Mouse (Mus musculus) heart, postnatal 0 days (tissue): Measurements from ENCODE around the gene Ttc23.

Experiments used
- CTCF ChIP-seq: IDR thresholded peaks from 2 replicates; pipeline ENCODE4 v1.5.1; 2016; ENCODE audit warnings: antibody characterized with exemption, control low read depth, low read depth
- EP300 ChIP-seq: IDR thresholded peaks from 2 replicates; pipeline ENCODE4 v1.6.1; 2016; ENCODE audit warnings: antibody characterized with exemption, low read depth

DNA sequence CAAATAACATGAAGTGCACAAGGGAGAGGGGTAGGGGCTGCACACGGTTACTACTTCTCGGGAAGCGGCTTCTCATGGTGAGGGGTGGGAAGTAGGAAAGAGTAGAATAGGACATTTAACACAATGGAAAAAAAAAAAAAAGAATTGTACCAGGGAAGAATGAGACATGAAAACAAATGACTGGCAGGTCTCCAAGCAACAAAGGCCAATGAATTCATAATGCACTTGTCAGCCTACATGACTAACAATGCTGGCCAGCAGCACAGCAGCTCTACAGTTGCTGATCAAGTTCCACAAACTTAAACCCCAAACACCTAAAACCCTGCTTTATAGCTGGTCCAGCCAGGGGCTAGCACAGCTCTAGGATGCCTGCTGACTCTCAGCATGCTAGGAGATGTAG is 8.2 kb upstream of the Ttc23 start:
- TF ChIP-seq CTCF (no peak), EP300 (no peak)
